Mouse (Mus musculus): ENCODE data around the gene Enkur. TPM values are rescaled to one million over a fixed set of nuclear protein-coding genes. Genes with fewer than 3 reads are reported as not detected.

Enkur gene
- polyA plus RNA-seq, 1 experiment from 2014 or later: 2.8 TPM

DNA sequence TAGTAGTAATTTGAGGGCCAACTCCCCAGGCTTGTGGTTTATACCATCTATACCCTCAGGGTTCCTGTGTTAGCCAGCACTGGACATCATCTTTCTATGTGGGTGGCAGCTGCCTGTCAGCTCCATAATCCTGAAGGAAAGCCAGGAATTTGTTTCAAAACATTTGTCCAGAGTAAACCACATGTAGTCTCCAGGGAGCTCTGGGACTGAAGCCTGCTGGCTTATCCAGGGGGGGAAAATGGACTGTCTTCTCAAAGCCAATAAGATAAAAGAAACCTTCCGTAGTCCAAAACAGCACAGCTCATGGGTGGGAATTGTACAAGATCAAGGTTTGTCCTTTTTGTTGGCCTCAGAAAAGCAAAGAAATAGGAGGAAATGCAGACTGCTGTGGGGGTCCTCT is 37.2 kb downstream of the Enkur start:
- DNase-seq (ENCODE audit: low spot score) (no peak), ATAC-seq (no peak)
- Histone ChIP-seq H3K9me3 (replicated peaks; ENCODE audit: control insufficient read depth, low read length) (no peaks in the 10 kb centered on the region), H3K4me3 (ENCODE audit: low read depth, low read length) (no peak overlapping the region), H3K27me3 (replicated peaks; ENCODE audit: control insufficient read depth, insufficient read depth, low read length) (no peaks in the 10 kb centered on the region), H3K27ac (ENCODE audit: low read depth, low read length) (no peak overlapping the region), H3K4me2 (ENCODE audit: low read length) (no peak overlapping the region), H3K4me1 (ENCODE audit: control insufficient read depth, insufficient read depth, low read length) (no peaks in the 10 kb centered on the region), H3K36me3 (ENCODE audit: control insufficient read depth, insufficient read depth, low read length) (no peaks in the 10 kb centered on the region), H3K9ac (ENCODE audit: low read length) (no peak overlapping the region)
- WGBS: 92% methylated on average over 1 of the region's 1 CpGs

DNA sequence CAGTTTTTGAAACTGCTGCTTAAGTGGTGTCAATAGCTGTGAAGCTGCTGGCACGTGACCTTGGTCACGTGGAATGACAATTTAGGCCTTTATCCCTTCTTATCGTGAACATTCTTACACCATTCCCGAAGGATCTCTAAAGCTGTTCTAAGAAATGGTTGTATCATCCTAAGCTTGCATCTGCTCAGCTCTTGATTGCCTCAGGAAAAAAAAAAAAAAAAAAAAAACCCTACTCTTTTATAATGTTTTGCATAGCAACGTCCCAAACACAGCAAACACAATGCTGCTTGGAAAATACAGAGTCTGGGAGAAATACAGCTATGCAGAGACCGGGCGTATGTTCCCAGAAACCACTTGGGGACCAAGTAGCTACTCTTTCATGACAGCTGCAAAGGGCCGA is 40.9 kb downstream of the Enkur start:
- Histone ChIP-seq H3K4me1 (ENCODE audit: control insufficient read depth, insufficient read depth, low read length) (no peaks in the 10 kb centered on the region), H3K36me3 (ENCODE audit: control insufficient read depth, insufficient read depth, low read length) (no peaks in the 10 kb centered on the region), H3K27ac (ENCODE audit: low read depth, low read length) (no peak overlapping the region), H3K9me3 (replicated peaks; ENCODE audit: control insufficient read depth, low read length) (no peaks in the 10 kb centered on the region), H3K4me3 (ENCODE audit: low read depth, low read length) (no peak overlapping the region), H3K27me3 (replicated peaks; ENCODE audit: control insufficient read depth, insufficient read depth, low read length) (no peaks in the 10 kb centered on the region), H3K4me2 (ENCODE audit: low read length) (no peak overlapping the region), H3K9ac (ENCODE audit: low read length) (no peak overlapping the region)
- no peak for DNase-seq (ENCODE audit: low spot score)
- no peak for ATAC-seq
- 74% methylated on average over 8 of the region's 8 CpGs for WGBS

DNA sequence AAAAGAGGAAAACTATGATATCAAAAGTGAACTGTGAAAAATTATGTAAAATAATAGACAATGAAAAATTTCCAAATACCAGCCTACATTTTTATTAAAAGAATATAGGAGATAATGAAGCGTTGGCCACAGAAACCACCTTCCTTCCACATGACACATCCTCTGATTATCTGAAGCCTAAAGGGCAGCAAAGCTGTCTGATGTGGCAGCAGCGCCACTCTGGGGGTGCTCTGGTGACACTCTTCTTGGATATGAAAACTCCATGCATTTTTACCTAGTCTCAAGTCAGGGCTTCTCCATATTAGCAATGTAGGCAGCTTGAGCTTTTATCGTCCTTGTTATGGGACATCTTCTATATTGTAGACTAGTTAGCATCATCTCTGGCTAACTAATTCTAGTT is 51.7 kb downstream of the Enkur start:
- H3K27ac ChIP-seq (ENCODE audit: low read depth, low read length): no peak overlapping the region
- WGBS: 90% methylated on average over 3 of the region's 3 CpGs
- no peaks in the 10 kb centered on the region for H3K9me3 ChIP-seq (replicated peaks; ENCODE audit: control insufficient read depth, low read length)
- DNase-seq (ENCODE audit: low spot score) (no peak), ATAC-seq (no peak)
- no peak overlapping the region for H3K4me3 ChIP-seq (ENCODE audit: low read depth, low read length)
- H3K4me1 ChIP-seq (ENCODE audit: control insufficient read depth, insufficient read depth, low read length): no peaks in the 10 kb centered on the region
- no peak overlapping the region for H3K4me2 ChIP-seq (ENCODE audit: low read length)
- no peak overlapping the region for H3K9ac ChIP-seq (ENCODE audit: low read length)
- H3K36me3 ChIP-seq (ENCODE audit: control insufficient read depth, insufficient read depth, low read length): no peaks in the 10 kb centered on the region
- H3K27me3 ChIP-seq (replicated peaks; ENCODE audit: control insufficient read depth, insufficient read depth, low read length): no peaks in the 10 kb centered on the region

- Histone ChIP-seq H3K4me1 (ENCODE audit: control insufficient read depth, insufficient read depth, low read length) (peaks cover 7% of the 10 kb centered on the region; the same call in 1 of the 2 replicates), H3K4me2 (ENCODE audit: low read length) (no peak overlapping the region), H3K36me3 (ENCODE audit: control insufficient read depth, insufficient read depth, low read length) (no peaks in the 10 kb centered on the region), H3K27ac (ENCODE audit: low read depth, low read length) (no peak overlapping the region), H3K9me3 (replicated peaks; ENCODE audit: control insufficient read depth, low read length) (no peaks in the 10 kb centered on the region), H3K9ac (ENCODE audit: low read length) (no peak overlapping the region), H3K4me3 (ENCODE audit: low read depth, low read length) (no peak overlapping the region), H3K27me3 (replicated peaks; ENCODE audit: control insufficient read depth, insufficient read depth, low read length) (no peaks in the 10 kb centered on the region)
- 83% methylated on average over 4 of the region's 4 CpGs for WGBS
- DNase-seq (ENCODE audit: low spot score) (no peak), ATAC-seq (no peak)
These were observed 58.0 kb downstream of the Enkur start for GRCm38 (mm10) chr2:21147169-21147568.

- Histone ChIP-seq H3K4me2 (ENCODE audit: low read length) (no peak overlapping the region), H3K36me3 (ENCODE audit: control insufficient read depth, insufficient read depth, low read length) (no peaks in the 10 kb centered on the region), H3K4me1 (ENCODE audit: control insufficient read depth, insufficient read depth, low read length) (peaks cover 8% of the 10 kb centered on the region; the same call in 1 of the 2 replicates), H3K4me3 (ENCODE audit: low read depth, low read length) (no peak overlapping the region), H3K27ac (ENCODE audit: low read depth, low read length) (no peak overlapping the region), H3K27me3 (replicated peaks; ENCODE audit: control insufficient read depth, insufficient read depth, low read length) (no peaks in the 10 kb centered on the region), H3K9me3 (replicated peaks; ENCODE audit: control insufficient read depth, low read length) (no peaks in the 10 kb centered on the region), H3K9ac (ENCODE audit: low read length) (no peak overlapping the region)
- 93% methylated on average over 6 of the region's 6 CpGs for WGBS
- DNase-seq (ENCODE audit: low spot score): no peak
- ATAC-seq: no peak
These were observed 58.7 kb downstream of the Enkur start for GRCm38 (mm10) chr2:21146486-21146885.

- H3K27me3 ChIP-seq (replicated peaks; ENCODE audit: control insufficient read depth, insufficient read depth, low read length): no peaks in the 10 kb centered on the region
- DNase-seq (ENCODE audit: low spot score) (peak; percentile 48), ATAC-seq (peak; percentile 21; the same call in 1 of the 2 replicates)
- H3K36me3 ChIP-seq (ENCODE audit: control insufficient read depth, insufficient read depth, low read length): no peaks in the 10 kb centered on the region
- H3K9me3 ChIP-seq (replicated peaks; ENCODE audit: control insufficient read depth, low read length): no peaks in the 10 kb centered on the region
- H3K4me3 ChIP-seq (ENCODE audit: low read depth, low read length): peak overlapping the region; percentile 59
- peak overlapping the region; percentile 93; the same call in 1 of the 2 replicates for H3K27ac ChIP-seq (ENCODE audit: low read depth, low read length)
- peak overlapping the region; percentile 86 for H3K9ac ChIP-seq (ENCODE audit: low read length)
- 14% methylated on average over 2 of the region's 2 CpGs for WGBS
- H3K4me2 ChIP-seq (ENCODE audit: low read length): peak overlapping the region; percentile 94
- peaks cover 11% of the 10 kb centered on the region; the same call in 1 of the 2 replicates for H3K4me1 ChIP-seq (ENCODE audit: control insufficient read depth, insufficient read depth, low read length)
These were observed 62.5 kb downstream of the Enkur start for GRCm38 (mm10) chr2:21142616-21143015.

DNA sequence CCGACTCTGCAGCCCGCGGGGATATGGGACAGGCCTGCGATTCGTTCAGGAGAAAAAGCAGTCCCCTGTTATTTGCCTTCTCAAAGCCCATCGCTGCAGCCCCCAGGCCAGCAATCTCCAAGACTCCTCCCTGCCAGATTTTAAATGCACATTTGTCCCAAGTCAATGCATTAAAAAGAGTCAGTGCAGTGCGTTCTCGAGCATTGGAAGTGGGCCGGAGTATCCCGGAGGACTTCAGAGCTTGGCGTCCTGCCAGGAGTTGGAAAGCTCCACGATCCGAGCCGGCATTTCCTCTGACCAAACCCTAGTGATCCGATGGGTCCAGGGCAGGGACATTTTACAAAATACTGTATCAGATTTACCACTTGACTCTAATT is 63.0 kb downstream of the Enkur start:
- no peaks in the 10 kb centered on the region for H3K27me3 ChIP-seq (replicated peaks; ENCODE audit: control insufficient read depth, insufficient read depth, low read length)
- peak; percentile 67 for ATAC-seq
- 1% methylated on average over 15 of the region's 15 CpGs for WGBS
- H3K9me3 ChIP-seq (replicated peaks; ENCODE audit: control insufficient read depth, low read length): no peaks in the 10 kb centered on the region
- H3K27ac ChIP-seq (ENCODE audit: low read depth, low read length): peak overlapping the region; percentile 93
- peak overlapping the region; percentile 86 for H3K9ac ChIP-seq (ENCODE audit: low read length)
- H3K4me2 ChIP-seq (ENCODE audit: low read length): peak overlapping the region; percentile 94
- peak; percentile 82 for DNase-seq (ENCODE audit: low spot score)
- H3K4me3 ChIP-seq (ENCODE audit: low read depth, low read length): peak overlapping the region; percentile 59
- no peaks in the 10 kb centered on the region for H3K36me3 ChIP-seq (ENCODE audit: control insufficient read depth, insufficient read depth, low read length)
- peaks cover 11% of the 10 kb centered on the region; the same call in 1 of the 2 replicates for H3K4me1 ChIP-seq (ENCODE audit: control insufficient read depth, insufficient read depth, low read length)

GRCm38 (mm10) chr2:21141520-21142203 is 63.5 kb downstream of the Enkur start:
- peak; percentile 74 for DNase-seq (ENCODE audit: low spot score)
- peak; percentile 86 for ATAC-seq
- under 1% methylated on average over 41 of the region's 46 CpGs for WGBS

DNA sequence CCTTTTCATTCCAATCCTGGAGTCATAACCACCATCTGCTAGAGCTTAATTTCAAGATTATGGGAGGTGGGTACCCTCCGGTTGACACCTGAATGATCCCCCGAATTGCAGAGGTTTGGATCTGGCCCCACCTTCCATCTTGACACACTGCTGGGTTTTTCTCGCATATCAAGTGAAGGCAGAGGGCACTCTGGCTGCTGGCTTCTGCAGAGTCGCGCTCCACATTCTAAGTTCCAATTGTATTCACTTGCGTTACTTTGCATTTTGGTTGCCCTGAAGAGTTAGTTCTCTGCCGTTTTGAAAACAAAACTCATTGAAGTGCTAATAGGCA is 64.0 kb downstream of the Enkur start:
- 18% methylated on average over 7 of the region's 7 CpGs for WGBS
- peak overlapping the region; percentile 94 for H3K4me2 ChIP-seq (ENCODE audit: low read length)
- H3K9me3 ChIP-seq (replicated peaks; ENCODE audit: control insufficient read depth, low read length): no peaks in the 10 kb centered on the region
- H3K4me1 ChIP-seq (ENCODE audit: control insufficient read depth, insufficient read depth, low read length): peaks cover 11% of the 10 kb centered on the region; the same call in 1 of the 2 replicates
- no peaks in the 10 kb centered on the region for H3K27me3 ChIP-seq (replicated peaks; ENCODE audit: control insufficient read depth, insufficient read depth, low read length)
- peak overlapping the region; percentile 59 for H3K4me3 ChIP-seq (ENCODE audit: low read depth, low read length)
- H3K9ac ChIP-seq (ENCODE audit: low read length): no peak overlapping the region; the same call in 1 of the 2 replicates
- ATAC-seq: peak; percentile 30
- no peaks in the 10 kb centered on the region for H3K36me3 ChIP-seq (ENCODE audit: control insufficient read depth, insufficient read depth, low read length)
- H3K27ac ChIP-seq (ENCODE audit: low read depth, low read length): peak overlapping the region; percentile 93
- no peak for DNase-seq (ENCODE audit: low spot score)

More at GRCm38 (mm10) chr2:21141520-21142203, 63.5 kb downstream of the Enkur start:
- Histone ChIP-seq H3K27me3 (replicated peaks; ENCODE audit: control insufficient read depth, insufficient read depth, low read length) (no peaks in the 10 kb centered on the region), H3K4me2 (ENCODE audit: low read length) (peak overlapping the region; percentile 94), H3K36me3 (ENCODE audit: control insufficient read depth, insufficient read depth, low read length) (no peaks in the 10 kb centered on the region), H3K4me1 (ENCODE audit: control insufficient read depth, insufficient read depth, low read length) (peaks cover 11% of the 10 kb centered on the region; the same call in 1 of the 2 replicates), H3K9me3 (replicated peaks; ENCODE audit: control insufficient read depth, low read length) (no peaks in the 10 kb centered on the region), H3K27ac (ENCODE audit: low read depth, low read length) (peak overlapping the region; percentile 93), H3K4me3 (ENCODE audit: low read depth, low read length) (peak overlapping the region; percentile 59), H3K9ac (ENCODE audit: low read length) (peak overlapping the region; percentile 86)
